Mouse (Mus musculus): Measurements from ENCODE around the gene Sirt6.

Gene Sirt6

GRCm38 (mm10) chr10:81623441-81623840 is 4.2 kb downstream of the Sirt6 start:
- no peak for DNase-seq

DNA sequence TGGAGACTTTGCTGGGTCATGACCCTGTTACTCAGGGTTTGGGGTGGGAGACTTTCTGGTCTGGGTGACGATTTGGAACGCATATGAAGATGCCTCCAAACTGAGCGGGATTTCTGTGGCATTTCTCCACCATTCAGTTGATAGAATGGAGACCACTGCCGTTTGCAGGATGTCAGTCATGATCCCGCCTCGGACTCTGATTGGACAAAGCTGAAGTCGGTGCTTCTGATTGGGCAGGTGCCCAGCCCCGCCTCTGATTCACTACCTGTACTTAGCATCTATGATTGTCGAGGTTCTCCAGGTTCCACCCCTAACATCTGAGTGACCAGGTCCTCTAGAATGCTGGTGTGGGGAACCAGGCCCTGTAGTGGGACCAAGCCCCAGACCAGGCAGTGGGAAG is 6.8 kb downstream of the Sirt6 start:
- DNase-seq = no peak

DNA sequence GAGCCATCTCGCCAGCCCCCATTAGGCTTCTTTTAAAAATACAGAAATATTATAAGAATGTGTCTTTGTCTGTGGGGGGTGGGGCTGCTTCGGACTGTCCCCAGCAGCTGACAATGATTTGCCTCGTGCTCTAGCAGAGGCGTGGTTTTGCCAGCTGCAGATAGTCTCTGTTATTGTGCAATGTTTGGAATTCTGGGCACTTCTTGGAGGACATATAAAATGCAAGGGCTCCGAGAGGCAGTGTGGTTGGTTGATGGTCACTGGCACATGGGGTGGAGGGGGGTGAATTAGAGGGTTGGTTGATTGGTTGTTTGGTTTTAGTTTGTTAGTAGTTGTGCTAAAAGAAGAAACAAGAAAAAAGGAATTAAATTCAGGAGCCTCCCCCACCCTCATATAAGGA is 7.6 kb downstream of the Sirt6 start:
- DNase-seq = no peak

- DNase-seq = no peak
Measured at GRCm38 (mm10) chr10:81615486-81615885, 12.1 kb downstream of the Sirt6 start.

- DNase-seq = no peak
Measured at GRCm38 (mm10) chr10:81612779-81613178, 14.8 kb downstream of the Sirt6 start.

DNA sequence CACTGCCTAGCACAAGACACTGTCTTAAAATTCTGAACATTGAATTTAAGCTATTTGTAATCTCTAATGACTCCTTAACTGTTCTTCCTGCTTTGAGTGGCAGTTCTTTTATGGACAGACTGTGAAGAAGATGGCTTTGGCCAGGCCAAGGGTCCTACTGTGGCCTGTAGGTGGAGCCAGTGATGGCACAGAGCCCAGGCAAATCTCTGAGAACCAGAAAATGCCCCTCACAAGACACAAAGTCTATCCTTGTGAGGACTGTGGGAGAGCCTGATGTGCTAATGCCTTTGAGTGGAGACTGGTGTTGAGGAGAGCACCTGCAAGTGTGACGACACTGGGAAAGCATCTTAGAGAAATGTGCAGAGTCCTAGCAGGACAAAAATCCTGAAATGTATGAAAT is 19.3 kb downstream of the Sirt6 start:
- no peak for DNase-seq

GRCm38 (mm10) chr10:81605974-81606751 is 21.4 kb downstream of the Sirt6 start, which contains the start of gene BC025920:
TSS of gene BC025920 (plus strand) at chr10:81606270.
- DNase-seq = peak; percentile 80 to 85

GRCm38 (mm10) chr10:81605666-81605973 is 22.0 kb downstream of the Sirt6 start:
- DNase-seq = no peak

DNA sequence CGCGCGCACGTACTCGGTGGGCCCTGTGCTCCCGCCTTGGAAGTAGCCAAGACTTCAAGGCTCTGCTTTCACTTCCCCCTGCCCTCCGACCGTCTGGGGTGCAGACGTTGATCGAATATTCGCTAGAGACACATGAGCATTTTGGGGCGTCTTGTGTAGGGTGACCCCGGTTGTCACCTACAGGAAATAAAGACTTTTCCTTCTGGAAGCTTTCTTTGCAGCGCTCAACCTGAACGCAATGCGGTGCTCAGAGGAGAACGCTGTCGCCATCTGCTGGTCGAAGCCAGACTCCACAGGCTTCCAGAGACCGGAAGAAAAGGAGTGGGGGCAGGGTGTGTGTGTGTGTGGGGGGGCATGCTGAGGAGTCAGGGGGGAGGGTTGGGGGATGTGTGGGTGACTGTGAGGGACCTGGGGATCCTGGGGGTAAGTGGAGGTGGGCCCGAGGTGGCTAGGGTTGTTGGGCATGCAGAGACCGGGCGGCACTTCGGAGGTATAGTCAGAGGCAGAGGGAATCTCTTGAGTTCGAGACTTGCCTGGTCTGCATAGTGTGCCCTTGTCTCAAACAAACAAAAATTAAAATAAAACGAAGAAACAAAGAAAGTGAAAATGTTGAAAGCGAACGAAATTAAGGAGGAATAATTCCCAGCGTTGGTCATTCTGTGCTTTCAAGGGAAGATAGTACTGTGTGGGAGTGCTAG is 22.5 kb downstream of the Sirt6 start:
- peak; percentile 86 to 88 for DNase-seq

GRCm38 (mm10) chr10:81604019-81604967 is 23.3 kb downstream of the Sirt6 start:
- DNase-seq = no peak

- DNase-seq = peak; percentile 53 to 55
Measured at GRCm38 (mm10) chr10:81602741-81603151, 24.9 kb downstream of the Sirt6 start.

GRCm38 (mm10) chr10:81601396-81601905 is 26.1 kb downstream of the Sirt6 start:
- no peak for DNase-seq

- peak; percentile 95 to 96 for DNase-seq
Measured at GRCm38 (mm10) chr10:81600738-81601203, 26.8 kb downstream of the Sirt6 start, which contains the start of gene Tle6. TSS of gene Tle6 (minus strand) at chr10:81601073.

DNA sequence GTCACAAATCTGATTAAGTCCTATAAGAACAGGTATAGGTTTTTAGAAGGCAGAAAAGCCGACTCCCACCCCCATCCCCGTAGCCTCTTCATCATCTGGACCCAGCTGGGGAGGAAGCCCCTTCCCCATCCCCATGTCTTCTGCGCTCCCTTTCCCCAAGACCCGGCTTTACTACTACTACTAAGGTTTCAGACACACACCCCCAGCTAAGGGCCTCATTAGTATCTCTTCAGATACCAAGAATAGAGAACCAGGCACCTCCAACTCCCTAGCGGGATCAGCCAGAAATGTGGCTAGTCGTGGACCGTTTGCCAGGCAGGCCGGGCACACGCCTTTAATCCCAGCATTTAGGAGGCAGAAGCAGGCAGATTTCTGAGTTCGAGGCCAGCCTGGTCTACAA is 27.5 kb downstream of the Sirt6 start:
- DNase-seq = no peak

GRCm38 (mm10) chr10:81599630-81600029 is 28.0 kb downstream of the Sirt6 start:
- peak; percentile 26 to 54 for DNase-seq

GRCm38 (mm10) chr10:81598871-81599270 is 28.7 kb downstream of the Sirt6 start:
- no peak for DNase-seq

- DNase-seq = no peak
Measured at GRCm38 (mm10) chr10:81598342-81598741, 29.3 kb downstream of the Sirt6 start.

DNA sequence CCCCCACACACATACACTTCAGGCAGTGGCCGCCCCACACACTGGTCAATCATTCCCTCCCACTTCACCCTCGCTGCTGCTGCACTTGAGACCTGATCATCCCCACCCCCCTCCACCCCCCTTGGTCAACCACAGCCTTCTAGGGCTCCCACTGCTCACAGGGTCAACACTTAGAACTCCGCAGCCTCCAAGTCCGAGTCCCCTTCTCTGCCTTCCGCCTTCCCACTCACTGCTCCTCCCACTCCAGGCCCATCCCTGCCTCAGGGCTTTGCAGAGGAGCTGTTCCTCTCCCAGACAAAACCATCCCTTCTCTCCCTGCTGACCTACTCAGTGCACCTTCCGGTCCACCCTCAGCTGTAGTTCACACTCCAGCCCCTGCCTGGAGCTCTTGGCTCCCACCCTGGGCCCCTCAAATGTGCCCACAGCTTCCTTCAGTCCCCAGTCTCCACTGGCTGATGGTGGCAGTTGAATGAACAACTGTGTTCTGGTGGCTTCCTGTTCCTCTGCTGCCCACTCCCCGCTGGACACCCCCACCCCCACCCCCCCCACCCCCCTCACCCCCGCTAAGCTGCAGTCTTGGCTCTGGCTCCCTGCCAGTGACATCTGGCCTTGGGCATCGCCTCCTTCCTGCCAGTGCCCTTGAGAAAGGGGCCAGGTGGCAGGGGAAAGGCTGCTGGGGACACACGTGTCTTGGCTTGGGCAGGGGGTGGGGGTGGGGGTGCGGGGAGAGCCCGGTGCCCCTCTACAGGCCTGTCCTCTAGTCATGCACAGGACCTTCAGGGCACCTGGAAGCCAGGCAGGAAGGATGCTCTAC is 30.3 kb downstream of the Sirt6 start:
- peak; percentile 43 to 75 for DNase-seq

DNA sequence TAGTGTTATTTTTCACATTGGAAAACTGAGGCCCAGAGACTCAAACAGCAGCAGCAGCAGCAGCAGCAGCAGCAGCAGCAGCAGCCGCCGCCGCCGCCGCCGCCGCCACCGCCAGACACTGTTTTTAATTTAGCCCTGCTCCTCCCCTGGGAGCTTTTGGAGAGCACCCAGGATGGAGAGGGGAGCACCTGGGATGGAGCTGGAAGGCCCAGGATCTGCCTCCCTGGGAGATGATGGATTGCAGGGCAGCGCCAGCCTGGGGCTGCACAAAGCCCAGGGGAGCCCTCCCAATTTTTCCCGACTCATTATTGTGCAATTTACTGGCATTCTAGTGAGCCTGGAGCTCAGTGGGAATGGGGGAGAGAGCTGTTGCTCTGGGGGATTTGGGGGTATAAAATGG is 31.0 kb downstream of the Sirt6 start:
- DNase-seq = no peak

GRCm38 (mm10) chr10:81595599-81595998 is 32.0 kb downstream of the Sirt6 start:
- DNase-seq = no peak

DNA sequence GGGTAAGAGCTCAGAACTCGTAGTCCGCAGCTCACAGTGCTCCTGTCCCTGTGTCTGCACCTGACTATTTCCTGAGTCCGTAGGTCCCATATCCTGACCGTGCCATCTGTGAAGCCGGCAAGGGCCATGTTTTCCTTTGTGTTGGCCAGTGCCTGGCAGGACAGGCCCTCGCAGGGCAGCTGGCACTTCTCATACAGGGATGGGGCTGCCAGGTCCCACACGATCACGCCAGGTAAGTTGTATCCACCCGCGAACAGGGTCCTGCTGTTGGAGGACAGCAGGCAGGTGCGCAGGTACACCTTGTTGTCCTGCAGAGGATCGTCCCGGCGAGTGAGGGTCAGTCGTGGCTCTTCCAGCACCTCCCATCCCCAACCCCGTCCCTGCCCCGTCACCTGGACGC is 33.7 kb downstream of the Sirt6 start:
- no peak for DNase-seq

DNA sequence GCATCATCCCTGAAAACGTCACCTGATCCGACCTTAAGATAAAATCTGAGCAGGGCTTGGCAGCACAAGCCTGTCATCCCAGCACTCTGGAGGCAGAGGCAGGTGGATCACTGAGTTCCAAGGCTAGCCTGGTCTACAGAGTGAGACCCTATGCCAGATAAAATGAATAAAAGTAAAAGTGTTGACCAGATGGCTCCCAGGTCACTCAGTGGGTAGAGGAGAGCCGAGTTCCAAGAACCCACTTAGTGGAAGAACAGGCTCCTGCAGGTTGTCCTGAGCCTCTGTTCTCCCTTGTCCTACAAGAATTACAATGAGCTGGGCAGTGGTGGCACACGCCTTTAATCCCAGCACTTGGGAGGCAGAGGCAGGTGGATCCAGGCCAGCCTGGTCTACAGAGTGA is 34.4 kb downstream of the Sirt6 start:
- DNase-seq = no peak
